Mouse (Mus musculus) bone marrow, adult 2 months (tissue): ENCODE results near the gene Dusp11.
"Not testable (repeated sequence)": the region's sequence is repeated elsewhere in the genome, so short reads cannot be mapped to it uniquely, and the experiment has no call there.

Source experiments
- CTCF ChIP-seq: fragments of 200-500 bp; IDR thresholded peaks from 2 replicates; pipeline ENCODE4 v1.5.1; 2011; ENCODE audit warnings: low read length, control low read depth; ENCODE audit not compliant: control insufficient read depth, insufficient read depth
- POLR2A ChIP-seq: fragments of 200-500 bp; IDR thresholded peaks from 2 replicates; pipeline ENCODE4 v1.6.1; 2011; ENCODE audit warnings: low read depth, mild to moderate bottlenecking, control low read depth, low read length, borderline replicate concordance; ENCODE audit not compliant: control insufficient read depth

DNA sequence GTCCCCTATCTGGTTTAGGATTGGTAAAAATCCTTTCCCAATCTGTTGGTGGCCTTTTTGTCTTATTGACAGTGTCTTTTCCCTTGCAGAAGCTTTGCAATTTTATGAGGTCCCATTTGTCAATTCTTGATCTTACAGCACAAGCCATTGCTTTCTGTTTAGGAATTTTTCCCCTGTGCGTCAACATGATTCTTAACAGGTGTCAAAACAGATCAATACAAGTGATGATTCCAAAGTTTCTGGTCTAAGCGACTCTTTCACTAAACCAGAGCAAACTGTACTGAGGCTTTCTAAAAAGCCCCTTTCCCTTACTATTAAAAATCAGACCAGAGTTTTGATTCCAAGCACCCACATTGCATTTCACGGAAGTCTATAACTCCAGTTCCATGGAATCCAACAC lies 43.1 kb downstream of the Dusp11 start:
- not testable (repeated sequence) for TF ChIP-seq CTCF, POLR2A
